Mouse (Mus musculus): ENCODE data around the gene Arhgef25.
"Not testable (repeated sequence)": the region's sequence is repeated elsewhere in the genome, so short reads cannot be mapped to it uniquely, and the experiment has no call there.

The Arhgef25 gene

GRCm38 (mm10) chr10:127205373-127205772 lies 15.5 kb upstream of the Arhgef25 start:
- DNase-seq (ENCODE audit: low read depth in 1 of 2, low spot score in 2 of 2) = no peak

- no peak for DNase-seq (ENCODE audit: low read depth in 1 of 2, low spot score in 2 of 2)
Measured at GRCm38 (mm10) chr10:127204589-127204988, 14.7 kb upstream of the Arhgef25 start.

DNA sequence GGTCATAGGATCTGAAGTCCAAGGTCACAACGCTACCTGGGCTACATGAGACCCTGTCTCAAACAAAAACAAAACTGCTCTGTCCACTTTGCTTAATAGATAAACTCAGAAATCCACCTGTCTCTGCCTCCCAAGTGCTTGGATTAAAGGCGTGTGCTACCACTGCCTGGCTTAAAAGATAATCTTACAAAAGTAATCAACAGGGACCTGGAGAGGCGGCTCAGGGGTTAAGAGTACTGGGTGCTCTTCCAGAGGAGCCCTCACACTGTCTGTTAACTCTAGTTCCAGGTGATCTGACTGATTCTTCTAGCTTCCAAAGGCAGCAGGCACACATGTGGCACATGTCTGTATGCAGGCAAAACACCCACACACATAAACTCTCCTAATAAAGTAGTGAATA lies 13.2 kb upstream of the Arhgef25 start:
- no peak for DNase-seq (ENCODE audit: low read depth in 1 of 2, low spot score in 2 of 2)

GRCm38 (mm10) chr10:127200279-127200678 lies 10.4 kb upstream of the Arhgef25 start:
- no peak for DNase-seq (ENCODE audit: low read depth in 1 of 2, low spot score in 2 of 2)

DNA sequence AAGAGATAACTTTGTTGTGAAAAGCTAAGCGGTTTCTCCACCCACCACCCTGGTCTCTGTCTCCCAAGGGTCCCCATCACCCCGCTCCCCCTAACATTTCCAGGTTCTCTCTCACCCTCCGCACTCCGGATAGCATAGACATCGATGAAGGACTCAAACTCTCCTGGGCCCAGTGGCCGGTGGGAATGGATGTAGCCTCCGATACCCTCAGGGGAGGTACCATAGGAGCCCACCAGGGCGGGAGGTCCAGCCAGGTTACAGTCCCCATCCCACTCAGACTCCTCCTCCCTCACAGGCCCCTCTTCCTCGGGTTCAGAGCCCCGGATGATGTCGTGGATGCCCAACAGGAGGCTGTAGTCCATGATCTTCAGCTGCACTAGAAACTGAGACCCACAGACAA lies 9.6 kb upstream of the Arhgef25 start:
- DNase-seq (ENCODE audit: low read depth in 1 of 2, low spot score in 2 of 2) = no peak

DNA sequence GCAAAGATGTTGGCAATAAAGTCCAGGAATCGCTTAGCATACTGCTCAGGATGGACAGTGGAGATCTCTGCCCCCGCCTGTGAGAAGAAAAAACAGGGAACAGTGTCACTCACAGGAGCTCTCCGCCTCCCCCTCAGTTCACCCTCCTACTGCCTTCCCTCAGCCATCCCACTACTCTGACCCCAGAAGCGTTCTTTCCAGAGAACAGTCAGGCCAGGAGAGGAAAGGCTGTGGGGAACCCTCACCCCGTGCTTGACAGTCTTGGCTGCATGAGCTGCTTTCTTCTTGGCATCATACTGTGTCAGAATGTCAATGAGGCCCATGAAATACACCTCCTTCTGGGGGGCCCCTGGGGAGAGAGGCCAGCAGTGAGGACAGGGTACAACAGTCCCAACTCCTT lies 9.2 kb upstream of the Arhgef25 start:
- no peak for DNase-seq (ENCODE audit: low read depth in 1 of 2, low spot score in 2 of 2)

GRCm38 (mm10) chr10:127198492-127198891 lies 8.6 kb upstream of the Arhgef25 start:
- no peak for DNase-seq (ENCODE audit: low read depth in 1 of 2, low spot score in 2 of 2)

GRCm38 (mm10) chr10:127197505-127198110 lies 7.7 kb upstream of the Arhgef25 start:
- no peak for DNase-seq (ENCODE audit: low read depth in 1 of 2, low spot score in 2 of 2)

DNA sequence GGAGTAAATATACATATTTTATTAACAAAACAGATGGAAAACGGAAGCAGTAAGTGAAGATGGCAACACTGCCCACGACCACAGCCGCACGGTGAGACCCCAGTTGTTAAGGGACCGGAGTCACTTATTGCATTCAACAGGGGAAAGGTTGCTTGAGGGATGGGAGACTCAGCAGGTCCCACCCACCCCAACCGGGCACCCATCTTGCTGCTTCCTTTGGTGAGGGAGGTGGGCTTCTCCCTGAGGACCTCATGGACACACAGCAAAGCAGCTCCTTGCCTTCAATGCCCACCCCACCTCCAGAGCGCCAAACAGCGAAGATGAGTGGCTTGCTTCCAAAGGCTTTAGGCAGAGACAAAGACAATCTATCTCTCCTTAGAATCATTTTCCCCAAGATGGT lies 7.2 kb upstream of the Arhgef25 start:
- DNase-seq (ENCODE audit: low read depth in 1 of 2, low spot score in 2 of 2) = no peak

DNA sequence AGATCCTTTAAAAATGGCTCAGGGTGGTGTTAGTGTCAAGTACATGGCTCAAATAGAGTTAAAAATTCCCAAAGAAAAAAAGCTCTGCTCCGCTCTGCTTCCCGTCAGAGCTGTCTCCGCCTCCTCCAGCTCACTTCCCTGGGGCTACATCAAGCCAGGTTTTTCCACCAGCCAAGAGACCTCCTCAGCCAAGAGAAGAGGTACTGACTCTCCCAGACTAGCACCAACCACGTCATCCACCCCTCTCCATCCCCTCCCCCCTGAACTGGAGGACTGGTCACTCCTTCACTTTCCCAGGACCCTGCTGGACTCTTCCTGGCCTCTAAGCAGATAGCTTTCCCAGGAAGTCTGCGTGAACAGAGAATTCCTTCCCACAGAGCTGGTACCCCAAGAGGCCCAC lies 6.5 kb upstream of the Arhgef25 start:
- DNase-seq (ENCODE audit: low read depth in 1 of 2, low spot score in 2 of 2) = no peak

DNA sequence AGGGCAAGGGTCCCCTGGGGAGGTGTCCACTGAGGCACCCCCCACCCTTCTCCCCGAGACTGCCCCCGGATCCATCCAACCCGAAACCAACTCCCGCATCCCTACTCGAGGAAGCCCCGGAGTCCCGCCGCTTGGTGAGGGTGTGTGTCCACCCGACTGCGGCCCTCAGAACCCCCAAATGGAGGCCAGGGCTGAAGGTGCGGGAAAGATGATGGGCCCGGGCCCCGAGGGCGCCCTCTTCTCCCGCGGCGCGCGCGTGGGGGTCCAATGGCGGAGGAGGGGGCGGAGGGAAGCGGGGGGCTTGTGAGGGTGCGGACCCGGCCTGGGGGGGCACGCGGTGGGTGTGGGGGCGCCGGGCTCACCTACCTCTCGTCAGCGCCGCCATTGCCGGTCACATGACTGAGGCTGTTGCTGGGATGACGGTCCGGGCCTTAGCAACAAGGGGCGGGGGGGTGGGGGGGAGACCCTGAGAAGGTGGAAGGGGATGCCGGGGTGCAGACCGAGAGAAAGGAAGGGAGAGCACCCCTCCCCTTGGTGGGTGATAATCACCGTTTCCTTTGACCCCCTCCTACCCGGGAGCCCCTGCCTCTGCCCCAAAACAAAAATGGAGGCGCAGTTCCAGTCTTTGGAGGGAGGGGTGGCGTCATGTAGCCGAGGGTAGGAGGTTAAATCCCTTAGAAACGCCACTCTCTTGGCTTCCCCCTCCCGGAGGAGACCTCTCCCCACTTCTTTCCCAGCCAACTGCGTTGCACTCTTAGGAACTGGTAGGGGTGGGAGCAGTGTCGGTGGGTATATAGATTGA lies 5.6 kb upstream of the Arhgef25 start, which contains the start of gene Dtx3:
Gene Dtx3, minus strand, starts transcription at position 401 of the 802 bp plus-strand sequence.
- DNase-seq (ENCODE audit: low read depth in 1 of 2, low spot score in 2 of 2) = no peak

- no peak for DNase-seq (ENCODE audit: low read depth in 1 of 2, low spot score in 2 of 2)
Measured at GRCm38 (mm10) chr10:127194428-127195327, 4.8 kb upstream of the Arhgef25 start.

GRCm38 (mm10) chr10:127193011-127193410 lies 3.1 kb upstream of the Arhgef25 start:
- DNase-seq (ENCODE audit: low read depth in 1 of 2, low spot score in 2 of 2) = no peak

DNA sequence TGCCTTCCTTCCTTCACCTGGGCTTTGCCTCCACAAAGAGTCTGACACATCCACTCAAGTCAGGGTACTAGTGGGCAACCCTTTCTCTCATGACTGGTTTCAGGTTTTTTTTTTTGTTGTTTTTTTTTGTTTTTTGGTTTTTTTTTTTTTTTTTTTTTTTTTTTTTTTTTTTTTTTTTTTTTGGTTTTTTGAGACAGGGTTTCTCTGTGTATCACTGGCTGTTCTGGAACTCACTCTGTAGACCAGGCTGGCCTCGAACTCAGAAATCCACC lies 2.1 kb upstream of the Arhgef25 start:
- not testable (repeated sequence) for DNase-seq (ENCODE audit: low read depth in 1 of 2, low spot score in 2 of 2)

- DNase-seq (ENCODE audit: low read depth in 1 of 2, low spot score in 2 of 2) = no peak
Measured at GRCm38 (mm10) chr10:127191191-127192056, 1.5 kb upstream of the Arhgef25 start.

DNA sequence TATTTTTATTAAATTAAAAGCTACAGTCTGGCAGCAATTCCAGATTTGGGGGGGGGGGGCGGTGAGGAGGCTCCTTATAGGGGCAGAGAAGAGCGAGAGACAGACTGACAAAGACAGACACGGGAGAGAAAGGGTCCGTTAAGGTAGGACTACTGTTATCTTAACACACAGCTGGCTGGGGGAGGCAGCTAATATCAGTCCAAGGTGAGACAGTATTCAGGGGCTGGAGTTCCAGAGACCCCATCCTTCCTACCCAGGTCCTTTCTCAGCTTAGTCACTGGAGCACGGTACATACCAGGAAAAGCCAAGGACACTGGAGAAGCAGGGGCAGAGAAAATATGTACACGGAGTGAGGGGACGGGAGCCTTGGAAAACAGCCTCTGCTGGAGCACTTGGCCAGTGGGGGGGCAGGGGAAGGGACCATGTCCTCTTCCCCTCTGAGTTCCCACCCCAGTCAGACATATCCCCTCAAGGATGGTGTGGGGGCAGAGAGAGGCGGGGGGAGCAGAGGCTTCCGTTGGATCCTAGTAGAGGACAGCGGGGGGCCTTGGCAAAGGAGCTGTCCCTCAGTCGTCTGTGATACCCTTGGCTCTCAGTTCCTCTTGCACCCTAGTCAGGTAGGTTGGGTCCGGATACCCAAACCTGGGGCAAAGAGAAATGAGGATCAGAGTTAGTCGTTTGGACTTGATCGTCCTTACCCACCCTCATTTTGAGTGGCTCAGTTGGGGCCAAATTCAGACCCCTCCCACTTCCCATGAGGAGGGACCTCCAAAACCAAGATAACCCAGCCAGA lies 711 bp upstream of the Arhgef25 start:
- DNase-seq (ENCODE audit: low read depth in 1 of 2, low spot score in 2 of 2) = no peak

DNA sequence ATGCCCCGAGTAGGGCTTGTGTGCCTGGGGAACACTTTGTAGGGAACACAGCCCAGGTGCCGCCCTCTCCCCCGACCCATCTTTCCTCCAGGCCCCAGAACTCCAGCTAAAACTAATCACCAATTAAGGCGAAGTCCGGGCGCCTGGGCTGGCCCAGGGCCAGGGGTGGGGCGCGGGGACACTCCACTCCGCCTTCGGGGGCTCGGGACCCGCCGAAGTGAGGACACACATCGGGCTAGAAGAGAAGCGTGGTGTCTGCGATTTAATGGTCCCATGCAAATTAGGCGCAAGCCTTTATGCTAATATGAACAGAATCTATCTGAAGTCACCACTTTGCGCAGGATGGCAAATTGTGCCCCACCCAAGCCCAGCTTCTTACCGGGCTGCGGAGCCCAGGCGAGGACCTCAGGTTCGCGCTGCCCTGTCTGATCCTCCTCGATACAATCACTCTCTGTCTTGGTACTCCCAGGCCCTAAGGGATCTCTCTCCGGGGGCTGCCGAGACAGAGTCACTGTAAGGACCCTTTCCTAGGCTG lies 700 bp downstream of the Arhgef25 start:
- no peak for DNase-seq (ENCODE audit: low read depth in 1 of 2, low spot score in 2 of 2)

GRCm38 (mm10) chr10:127188465-127189115 lies 1.3 kb downstream of the Arhgef25 start:
- no peak for DNase-seq (ENCODE audit: low read depth in 1 of 2, low spot score in 2 of 2)

- DNase-seq (ENCODE audit: low read depth in 1 of 2, low spot score in 2 of 2) = no peak
Measured at GRCm38 (mm10) chr10:127188079-127188453, 1.8 kb downstream of the Arhgef25 start.
